Mouse (Mus musculus) G1E-ER4 (cell line): ENCODE data around the gene Prpf3. TPM values are rescaled to one million over a fixed set of nuclear protein-coding genes. Genes with fewer than 3 reads are reported as not detected.

ENCODE experiments used
- GATA1 ChIP-seq: IDR thresholded peaks from one replicate; pipeline ENCODE4 v1.8.0; 2012; ENCODE audit warnings: low read length, inconsistent platforms
- polyA plus RNA-seq: library from polyadenylated mRNA; stranded (reverse); fragments of >175 nt; gene quantifications from 2 replicates; pipeline ENCODE4 v1.2.3, GENCODE M21; 2012

Gene Prpf3
- polyA plus RNA-seq, 1 experiment: 14.4 TPM

- TF ChIP-seq GATA1: no peak
These were observed 31.9 kb upstream of the Prpf3 start for GRCm38 (mm10) chr3:95887596-95887995.

- no peak for TF ChIP-seq GATA1
These were observed 28.7 kb upstream of the Prpf3 start for GRCm38 (mm10) chr3:95884400-95884799.

GRCm38 (mm10) chr3:95882816-95883425 is 27.2 kb upstream of the Prpf3 start:
- no peak for TF ChIP-seq GATA1

- TF ChIP-seq GATA1: no peak
These were observed 26.5 kb upstream of the Prpf3 start, which contains the start of gene Ciart for GRCm38 (mm10) chr3:95881979-95882815. TSS of gene Ciart (minus strand) at chr3:95882251.

GRCm38 (mm10) chr3:95879063-95879462 is 23.4 kb upstream of the Prpf3 start:
- TF ChIP-seq GATA1: no peak

GRCm38 (mm10) chr3:95872048-95872447 is 16.4 kb upstream of the Prpf3 start:
- TF ChIP-seq GATA1: no peak

- TF ChIP-seq GATA1: no peak
These were observed 15.7 kb upstream of the Prpf3 start, which contains the start of gene Mrps21 for GRCm38 (mm10) chr3:95871392-95871867. TSS of gene Mrps21 (minus strand) at chr3:95871519.

GRCm38 (mm10) chr3:95870976-95871375 is 15.3 kb upstream of the Prpf3 start:
- TF ChIP-seq GATA1: no peak

- no peak for TF ChIP-seq GATA1
These were observed 11.7 kb upstream of the Prpf3 start for GRCm38 (mm10) chr3:95867408-95867807.

GRCm38 (mm10) chr3:95866071-95866470 is 10.4 kb upstream of the Prpf3 start:
- no peak for TF ChIP-seq GATA1

GRCm38 (mm10) chr3:95865571-95865970 is 9.9 kb upstream of the Prpf3 start:
- TF ChIP-seq GATA1: no peak

- no peak for TF ChIP-seq GATA1
These were observed 9.4 kb upstream of the Prpf3 start for GRCm38 (mm10) chr3:95865050-95865449.

- no peak for TF ChIP-seq GATA1
These were observed 7.9 kb upstream of the Prpf3 start for GRCm38 (mm10) chr3:95863578-95863977.

- TF ChIP-seq GATA1: no peak
These were observed 6.1 kb upstream of the Prpf3 start for GRCm38 (mm10) chr3:95861796-95862195.

GRCm38 (mm10) chr3:95861216-95861615 is 5.5 kb upstream of the Prpf3 start:
- no peak for TF ChIP-seq GATA1

GRCm38 (mm10) chr3:95860323-95860722 is 4.6 kb upstream of the Prpf3 start:
- no peak for TF ChIP-seq GATA1

- TF ChIP-seq GATA1: no peak
These were observed 430 bp upstream of the Prpf3 start for GRCm38 (mm10) chr3:95856115-95856514.

GRCm38 (mm10) chr3:95851317-95851716 is 4.4 kb downstream of the Prpf3 start:
- no peak for TF ChIP-seq GATA1
